Mouse (Mus musculus) left cerebral cortex, adult 18-20 months (tissue): Measurements from ENCODE around the gene Csde1. TPM values are rescaled to one million over a fixed set of nuclear protein-coding genes. Genes with fewer than 3 reads are reported as not detected.

Experiments used
- total RNA-seq, 2 experiments: library from RNA; stranded (reverse); gene quantifications; 2 replicates each; pipeline ENCODE4 v1.2.3; 2021

Csde1 gene
- total RNA-seq, 2 experiments from 2014 or later, result 234 to 238 TPM

Other genes starting within 250 kb of the Csde1 start
- gene Tshb, start 237.7 kb upstream of the Csde1 start, total RNA-seq, result not detected
- not detected for gene Sycp1, start 84.3 kb upstream of the Csde1 start, total RNA-seq
- gene Nr1h5, start 56.3 kb upstream of the Csde1 start, total RNA-seq, result not detected
- 10 to 100 TPM; 62.1 to 66.3 TPM for gene Sike1, start 24.7 kb upstream of the Csde1 start, total RNA-seq
- gene Nras, start 37.9 kb downstream of the Csde1 start, total RNA-seq, result 10 to 100 TPM; 59.2 to 66.1 TPM
- not detected for gene Ampd1, start 53.6 kb downstream of the Csde1 start, total RNA-seq
- gene Dennd2c, start 82.2 kb downstream of the Csde1 start, total RNA-seq, result under 1 TPM; 0.21 to 0.30 TPM
- gene Bcas2, start 151.2 kb downstream of the Csde1 start, total RNA-seq, result 10 to 100 TPM; 64.8 to 68.3 TPM